Mouse (Mus musculus) limb, embryonic 13.5 days (tissue): ENCODE results near the gene Olfr726. TPM values are rescaled to one million over a fixed set of nuclear protein-coding genes. Genes with fewer than 3 reads are reported as not detected.

Experiments
- ATAC-seq: fragments of 200-750 bp; cut with Nextera tagmentation; 2 replicates; pipeline ENCODE4 v1.8.0; 2017; ENCODE audit warnings: low read depth, moderate number of reproducible peaks, moderate TSS enrichment; ENCODE audit not compliant: low FRiP score
- H3K27ac ChIP-seq: fragments of 300-500 bp; sonication (generic); 2 replicates; pipeline ENCODE4 v1.5.1; 2015; ENCODE audit warnings: inconsistent platforms, mild to moderate bottlenecking, moderate library complexity
- H3K27me3 ChIP-seq: fragments of 300-500 bp; sonication (generic); 2 replicates; pipeline ENCODE4 v1.6.1; 2015; ENCODE audit warnings: mild to moderate bottlenecking, inconsistent platforms
- H3K36me3 ChIP-seq: fragments of 300-500 bp; sonication (generic); 2 replicates; pipeline ENCODE4 v1.6.1; 2015; ENCODE audit warnings: inconsistent platforms, mild to moderate bottlenecking, moderate library complexity
- H3K4me1 ChIP-seq: fragments of 300-500 bp; sonication (generic); 2 replicates; pipeline ENCODE4 v1.6.1; 2015; ENCODE audit warnings: inconsistent platforms
- H3K4me2 ChIP-seq: fragments of 300-500 bp; sonication (generic); replicated peaks from 2 replicates; pipeline ENCODE4 v1.6.1; 2015; ENCODE audit warnings: inconsistent platforms, mild to moderate bottlenecking, moderate library complexity
- H3K4me3 ChIP-seq: fragments of 300-500 bp; sonication (generic); 2 replicates; pipeline ENCODE4 v1.5.1; 2015; ENCODE audit warnings: moderate library complexity, mild to moderate bottlenecking, inconsistent platforms
- H3K9ac ChIP-seq: fragments of 300-500 bp; sonication (generic); 2 replicates; pipeline ENCODE4 v1.6.1; 2015; ENCODE audit warnings: mild to moderate bottlenecking, inconsistent platforms
- H3K9me3 ChIP-seq: fragments of 300-500 bp; sonication (generic); 2 replicates; pipeline ENCODE4 v1.6.1; 2016; ENCODE audit warnings: inconsistent platforms
- WGBS: fragments of 180-500 bp; shearing (Covaris S2); methylation state at CpG from one replicate; pipeline ENCODE4 v1.1.7; 2015; 5-methylcytosine and 5-hydroxymethylcytosine counted together
- polyA plus RNA-seq: library from polyadenylated mRNA; unstranded; fragments of >200 nt; fragmentation: Nextera tagmentation; extraction: Ambion mirVana; gene quantifications from 2 replicates; pipeline ENCODE4 v1.2.1, GENCODE M21; 2015

Gene Olfr726
- polyA plus RNA-seq: not detected in 2 replicates

GRCm38 (mm10) chr14:50090853-50091252 is at the start of gene Olfr726:
Gene Olfr726 (minus strand): TSS chr14:50090953.
- H3K9me3 ChIP-seq: no peaks in the 10 kb centered on the region
- H3K9ac ChIP-seq: no peak within 1 kb of the TSS
- H3K36me3 ChIP-seq: no peaks in the 10 kb centered on the region
- no peaks in the 10 kb centered on the region for H3K4me1 ChIP-seq
- H3K27me3 ChIP-seq: no peaks in the 10 kb centered on the region
- H3K4me3 ChIP-seq: no peak within 1 kb of the TSS
- H3K4me2 ChIP-seq: no peak within 1 kb of the TSS
- WGBS: 73% methylated on average over 1 of the region's 1 CpGs
- no peak within 1 kb of the TSS for H3K27ac ChIP-seq
- ATAC-seq: no peak

GRCm38 (mm10) chr14:50122886-50123285 is 32.1 kb upstream of the Olfr726 start, which contains the start of gene Olfr727:
Gene Olfr727 (plus strand): TSS chr14:50123186.
- Histone ChIP-seq H3K4me3 (no peak within 1 kb of the TSS), H3K9ac (no peak within 1 kb of the TSS), H3K27me3 (no peaks in the 10 kb centered on the region), H3K4me1 (no peaks in the 10 kb centered on the region), H3K27ac (no peak within 1 kb of the TSS), H3K4me2 (no peak within 1 kb of the TSS), H3K36me3 (no peaks in the 10 kb centered on the region), H3K9me3 (no peaks in the 10 kb centered on the region)
- WGBS: 80% methylated on average over 1 of the region's 1 CpGs
- ATAC-seq: no peak

- Histone ChIP-seq H3K4me2 (peak overlapping the region; percentile 75), H3K27ac (peak overlapping the region; percentile 94; the same call in 1 of the 2 replicates), H3K9me3 (no peaks in the 10 kb centered on the region), H3K4me1 (no peaks in the 10 kb centered on the region), H3K9ac (peak overlapping the region; percentile 80; the same call in 1 of the 2 replicates), H3K36me3 (peaks cover 7% of the 10 kb centered on the region), H3K4me3 (peak overlapping the region; percentile 66), H3K27me3 (no peaks in the 10 kb centered on the region)
- WGBS: 0% methylated on average over 4 of the region's 4 CpGs
- peak; percentile 51 for ATAC-seq
Observed at GRCm38 (mm10) chr14:50062733-50063104, 28.0 kb downstream of the Olfr726 start.

GRCm38 (mm10) chr14:50061955-50062732 is 28.6 kb downstream of the Olfr726 start:
- no peaks in the 10 kb centered on the region for H3K9me3 ChIP-seq
- peak overlapping the region; percentile 94 for H3K27ac ChIP-seq
- H3K4me1 ChIP-seq: no peaks in the 10 kb centered on the region
- 3% methylated on average over 50 of the region's 52 CpGs for WGBS
- ATAC-seq: peak; percentile 93
- H3K27me3 ChIP-seq: no peaks in the 10 kb centered on the region
- peaks cover 3% of the 10 kb centered on the region for H3K36me3 ChIP-seq
- H3K4me3 ChIP-seq: peak overlapping the region; percentile 66
- peak overlapping the region; percentile 80 for H3K9ac ChIP-seq
- H3K4me2 ChIP-seq: peak overlapping the region; percentile 75

GRCm38 (mm10) chr14:50061590-50061954 is 29.2 kb downstream of the Olfr726 start:
- H3K4me2 ChIP-seq: peak overlapping the region; percentile 75

GRCm38 (mm10) chr14:50061179-50061578 is 29.6 kb downstream of the Olfr726 start:
- Histone ChIP-seq H3K36me3 (peaks cover 3% of the 10 kb centered on the region), H3K4me3 (peak overlapping the region; percentile 66), H3K9ac (peak overlapping the region; percentile 80), H3K9me3 (no peaks in the 10 kb centered on the region), H3K4me1 (no peaks in the 10 kb centered on the region), H3K4me2 (peak overlapping the region; percentile 75), H3K27me3 (no peaks in the 10 kb centered on the region), H3K27ac (peak overlapping the region; percentile 94)
- no peak for ATAC-seq
- 10% methylated on average over 11 of the region's 11 CpGs for WGBS

More at GRCm38 (mm10) chr14:50061590-50061954, 29.2 kb downstream of the Olfr726 start:
- H3K27ac ChIP-seq: peak overlapping the region; percentile 94
- H3K36me3 ChIP-seq: peaks cover 3% of the 10 kb centered on the region
- ATAC-seq: peak; percentile 25; the same call in 1 of the 2 replicates
- under 1% methylated on average over 13 of the region's 13 CpGs for WGBS
- H3K9me3 ChIP-seq: no peaks in the 10 kb centered on the region
- H3K27me3 ChIP-seq: no peaks in the 10 kb centered on the region
- no peaks in the 10 kb centered on the region for H3K4me1 ChIP-seq
- peak overlapping the region; percentile 80 for H3K9ac ChIP-seq
- peak overlapping the region; percentile 66 for H3K4me3 ChIP-seq

GRCm38 (mm10) chr14:50040275-50040674 is 50.5 kb downstream of the Olfr726 start, which contains the start of gene Olfr725:
Gene Olfr725 (minus strand): TSS chr14:50040375.
- no peaks in the 10 kb centered on the region for H3K9me3 ChIP-seq
- no peak for ATAC-seq
- H3K36me3 ChIP-seq: no peaks in the 10 kb centered on the region
- no peaks in the 10 kb centered on the region for H3K27me3 ChIP-seq
- H3K9ac ChIP-seq: no peak within 1 kb of the TSS
- H3K4me2 ChIP-seq: no peak within 1 kb of the TSS
- no peak within 1 kb of the TSS for H3K27ac ChIP-seq
- H3K4me3 ChIP-seq: no peak within 1 kb of the TSS
- no peaks in the 10 kb centered on the region for H3K4me1 ChIP-seq

Other genes starting within 250 kb of the Olfr726 start
- not detected in 2 replicates for gene Olfr722, start 189.0 kb downstream of the Olfr726 start, polyA plus RNA-seq
- gene Olfr723, start 159.2 kb downstream of the Olfr726 start, polyA plus RNA-seq: not detected in 2 replicates
- not detected in 2 replicates for gene Olfr724, start 127.7 kb downstream of the Olfr726 start, polyA plus RNA-seq
- not detected in 2 replicates for gene Olfr725, start 50.6 kb downstream of the Olfr726 start, polyA plus RNA-seq
- gene Olfr727, start 32.2 kb upstream of the Olfr726 start, polyA plus RNA-seq: not detected in 2 replicates
- not detected in 2 replicates for gene Olfr728, start 51.7 kb upstream of the Olfr726 start, polyA plus RNA-seq
- not detected in 2 replicates for gene Olfr729, start 62.0 kb upstream of the Olfr726 start, polyA plus RNA-seq
- not detected in 2 replicates for gene Olfr730, start 97.2 kb upstream of the Olfr726 start, polyA plus RNA-seq
- gene Olfr731, start 150.9 kb upstream of the Olfr726 start, polyA plus RNA-seq: not detected in 2 replicates
- gene Olfr732, start 193.3 kb upstream of the Olfr726 start, polyA plus RNA-seq: not detected in 2 replicates
- gene Olfr733, start 210.6 kb upstream of the Olfr726 start, polyA plus RNA-seq: not detected in 2 replicates
- not detected in 2 replicates for gene Olfr734, start 235.8 kb upstream of the Olfr726 start, polyA plus RNA-seq